ENCODE assay signal across 10 mouse cellular contexts in the genomic region with DNA sequence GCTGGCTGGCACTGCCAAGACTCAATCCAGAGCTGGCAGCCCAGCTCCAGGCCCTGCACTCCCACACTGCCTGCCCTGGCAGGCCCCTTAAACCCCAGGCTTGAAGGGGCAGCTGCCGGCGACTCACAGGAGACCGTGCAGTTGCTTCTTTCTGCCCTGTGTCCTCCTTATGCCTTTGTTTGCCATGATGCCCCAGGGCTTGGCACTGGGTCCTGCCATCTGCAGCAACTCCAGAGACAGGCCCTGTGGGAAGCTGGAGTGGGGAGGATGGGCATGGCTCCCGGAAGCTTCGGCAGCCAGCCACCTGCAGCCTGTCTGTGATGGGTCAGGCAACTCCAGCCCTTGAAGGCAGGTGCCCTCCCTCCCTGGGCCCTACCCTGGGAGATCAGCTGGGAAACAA. TPM values are rescaled to one million over a fixed set of nuclear protein-coding genes. Genes with fewer than 3 reads are reported as not detected.
A peak's percentile ranks its signal among the peaks of the same experiment; 100 is the strongest.
DNase-seq lines count a peak whose midpoint lies in the region; ATAC-seq and TF ChIP-seq lines count a peak whose summit lies in the region.
"Had no signal": no experiment of that assay in that cellular context is flagged by ENCODE, and none has a peak within 500 bp of the region (broad histone marks: within the 10 kb centered on the region; RNA-seq: fewer than 3 reads in every experiment).

No protein-coding gene starts in this region.

- CTCF ChIA-PET in Patski (lab: Charles Lee) = interaction anchor here (3.9 kb wide), 1 partner anchor 13 kb away, joined by 14 read pairs; no protein-coding TSS in a partner anchor

- H3K36me3 ChIP-seq in heart, embryonic 11.5 days (ENCODE audit: control insufficient read depth, insufficient read depth, low read length) = no peaks in the 10 kb centered on the region
- 0 out of 2 replicates have a peak, but pooled peaks cover 3% of the 10 kb centered on the region for H3K36me3 ChIP-seq in forebrain, embryonic 12.5 days (replicated peaks)

- no peak overlapping the region for H3K27ac ChIP-seq in heart, embryonic 11.5 days (ENCODE audit: low read depth, low read length)
- H3K27ac ChIP-seq in forebrain, embryonic 12.5 days = peak overlapping the region; percentile 97
- H3K27ac ChIP-seq in layer of hippocampus, adult 2 months = peak overlapping the region; percentile 81
- H3K27ac ChIP-seq: kidney, postnatal 0 days had no signal

- peaks cover 86% of the 10 kb centered on the region for H3K4me1 ChIP-seq in heart, embryonic 11.5 days (ENCODE audit: control insufficient read depth, insufficient read depth, low read length)
- H3K4me1 ChIP-seq in forebrain, embryonic 12.5 days = peaks cover 98% of the 10 kb centered on the region

- no peak overlapping the region for H3K4me3 ChIP-seq in heart, embryonic 11.5 days (ENCODE audit: low read depth, low read length)
- H3K4me3 ChIP-seq in forebrain, embryonic 12.5 days (replicated peaks) = no peak overlapping the region
- peak overlapping the region; percentile 10; the same call in 1 of the 2 replicates for H3K4me3 ChIP-seq in layer of hippocampus, adult 2 months

- no peak overlapping the region for H3K9ac ChIP-seq in heart, embryonic 11.5 days (ENCODE audit: low read depth, low read length)
- H3K9ac ChIP-seq in forebrain, embryonic 12.5 days = peak overlapping the region; percentile 1; the same call in 1 of the 2 replicates

- no peak overlapping the region for H3K4me2 ChIP-seq in heart, embryonic 11.5 days
- no peak overlapping the region for H3K4me2 ChIP-seq in forebrain, embryonic 12.5 days

- no peaks in the 10 kb centered on the region for H3K9me3 ChIP-seq in heart, embryonic 11.5 days (replicated peaks; ENCODE audit: control insufficient read depth, low read length)
- no peaks in the 10 kb centered on the region for H3K9me3 ChIP-seq in forebrain, embryonic 12.5 days

- no peak for ATAC-seq in heart, embryonic 11.5 days (replicated peaks; ENCODE audit: insufficient number of reproducible peaks, low FRiP score, low TSS enrichment)
- ATAC-seq in Patski = peak; percentile 13
- ATAC-seq in forebrain, embryonic 12.5 days (ENCODE audit: low FRiP score) = no peak

- in situ Hi-C loops in Patski (cut with MboI; ENCODE audit: low pct_unique_long_range_greater_than_20kb) = no loop called here

- no peaks in the 10 kb centered on the region for H3K27me3 ChIP-seq in heart, embryonic 11.5 days (ENCODE audit: control insufficient read depth, insufficient read depth, low read length)
- H3K27me3 ChIP-seq in Patski = no peaks in the 10 kb centered on the region
- no peaks in the 10 kb centered on the region for H3K27me3 ChIP-seq in forebrain, embryonic 12.5 days
- H3K27me3 ChIP-seq: CH12.LX had no signal

- POLR2A ChIA-PET in Patski (lab: Charles Lee) = interaction anchor here (0.6 to 1.0 kb wide), 3 partner anchors 9 to 82 kb away, joined by 3 read pairs; no protein-coding TSS in a partner anchor

- peak; percentile 98 for DNase-seq in heart, adult 11 months
- DNase-seq in Patski (ENCODE audit: low read depth, low spot score) = no peak
- peak in 1 of 2 experiments; percentile 63 for DNase-seq in layer of hippocampus, adult 2 months (ENCODE audit: low spot score in 2 of 2)
- DNase-seq in ovary, adult 18-20 months (ENCODE audit: low spot score) = no peak
- DNase-seq in thymus, postnatal 14 days = no peak
- no peak for DNase-seq in frontal cortex, postnatal 36 days (ENCODE audit: low spot score in 2 of 2)

- TF ChIP-seq CTCF in Patski (IDR thresholded peaks at IDR 0.05) = no peak
- TF ChIP-seq CTCF in layer of hippocampus, adult 2 months (conservative IDR thresholded peaks at IDR 0.05) = no peak

- WGBS in heart, embryonic 11.5 days (ENCODE audit: insufficient replicate concordance) = 77% methylated on average over 5 of the region's 5 CpGs
- 74% methylated on average over 5 of the region's 5 CpGs for WGBS in forebrain, embryonic 12.5 days

RNA-seq across cellular contexts. Expression of a gene that starts 24.0 kb away (rescaled TPM):
- polyA plus RNA-seq in heart, embryonic 11.5 days (2014; fragmentation: Nextera tagmentation; extraction: Ambion mirVana) = 14.3 and 18.8 TPM in 2 replicates
- 98.6 TPM for polyA plus RNA-seq in Patski (2021)
- 26.0 and 27.0 TPM in 2 replicates for polyA plus RNA-seq in forebrain, embryonic 12.5 days (2016; fragmentation: Nextera tagmentation; extraction: Ambion mirVana)
- 100 to 1,000 TPM; 285 to 307 TPM for total RNA-seq in layer of hippocampus, adult 2 months (2021)
